Mouse (Mus musculus) forebrain, embryonic 16.5 days (tissue): ENCODE measurements around the gene Oaz2. TPM values are rescaled to one million over a fixed set of nuclear protein-coding genes. Genes with fewer than 3 reads are reported as not detected.

ENCODE experiments used
- ATAC-seq: fragments of 200-750 bp; cut with Nextera tagmentation; 2 replicates; pipeline ENCODE4 v1.8.0; 2017; ENCODE audit warnings: mild to moderate bottlenecking, moderate library complexity
- H3K27ac ChIP-seq: fragments of 300-500 bp; sonication (generic); 2 replicates; pipeline ENCODE4 v1.5.1; 2014; ENCODE audit warnings: low read length, control low read depth
- H3K27me3 ChIP-seq: fragments of 300-500 bp; sonication (generic); replicated peaks from 2 replicates; pipeline ENCODE4 v1.6.1; 2014; ENCODE audit warnings: low read length; ENCODE audit not compliant: control insufficient read depth, insufficient read depth
- H3K36me3 ChIP-seq: fragments of 300-500 bp; sonication (generic); 2 replicates; pipeline ENCODE4 v1.6.1; 2014; ENCODE audit not compliant: control insufficient read depth, insufficient read depth
- H3K4me1 ChIP-seq: fragments of 300-500 bp; sonication (generic); replicated peaks from 2 replicates; pipeline ENCODE4 v1.6.1; 2014; ENCODE audit warnings: low read length; ENCODE audit not compliant: control insufficient read depth, insufficient read depth
- H3K4me2 ChIP-seq: fragments of 300-500 bp; sonication (generic); 2 replicates; pipeline ENCODE4 v1.6.1; 2014; ENCODE audit warnings: mild to moderate bottlenecking, low read length, control low read depth
- H3K4me3 ChIP-seq: fragments of 300-500 bp; sonication (generic); replicated peaks from 2 replicates; pipeline ENCODE4 v1.5.1; 2014; ENCODE audit warnings: mild to moderate bottlenecking, low read length, control low read depth
- H3K9ac ChIP-seq: fragments of 300-500 bp; sonication (generic); replicated peaks from 2 replicates; pipeline ENCODE4 v1.6.1; 2014; ENCODE audit warnings: low read depth, low read length, control low read depth
- H3K9me3 ChIP-seq: fragments of 300-500 bp; sonication (generic); 2 replicates; pipeline ENCODE4 v1.6.1; 2016; ENCODE audit warnings: low read length; ENCODE audit not compliant: control insufficient read depth
- WGBS: fragments of 180-500 bp; shearing (Covaris S2); extraction: QIAGEN DNeasy Blood & Tissue Kit; methylation state at CpG from one replicate; pipeline ENCODE4 v1.1.7; 2014; 5-methylcytosine and 5-hydroxymethylcytosine counted together
- polyA plus RNA-seq: library from polyadenylated mRNA; unstranded; fragments of >200 nt; fragmentation: Nextera tagmentation; extraction: Ambion mirVana; gene quantifications from 2 replicates; pipeline ENCODE4 v1.2.1, GENCODE M21; 2015

The Oaz2 gene
- polyA plus RNA-seq, result 345 and 364 TPM in 2 replicates

DNA sequence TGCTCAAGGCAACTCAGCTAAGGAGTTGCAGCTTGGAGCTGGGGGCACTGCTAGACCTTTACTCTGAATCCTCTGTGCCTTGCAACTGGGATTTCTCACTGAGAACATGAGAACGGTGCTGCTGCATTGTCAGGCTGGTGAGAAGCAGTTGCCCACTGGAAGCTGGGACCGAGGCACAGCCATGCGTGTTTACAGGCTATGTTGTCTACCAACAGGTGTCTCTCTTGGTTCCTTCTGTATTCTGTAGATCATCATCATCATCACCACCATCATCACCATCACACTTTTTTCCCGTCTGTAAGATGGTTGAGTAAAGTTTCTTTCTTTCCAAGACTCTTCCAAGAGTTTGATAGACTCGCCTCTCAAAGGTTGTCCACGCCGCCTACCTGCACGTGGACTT lies at the start of gene Oaz2:
Gene Oaz2, plus strand, starts transcription at position 301 of the 400 bp plus-strand sequence.
- Histone ChIP-seq H3K27me3 (no peaks in the 10 kb centered on the region), H3K4me1 (no peaks in the 10 kb centered on the region), H3K9me3 (no peaks in the 10 kb centered on the region), H3K36me3 (no peaks in the 10 kb centered on the region), H3K27ac (no peak within 1 kb of the TSS), H3K4me2 (no peak within 1 kb of the TSS), H3K9ac (no peak within 1 kb of the TSS), H3K4me3 (no peak within 1 kb of the TSS)
- WGBS, result 94% methylated on average over 8 of the region's 8 CpGs
- ATAC-seq, result no peak

- H3K4me3 ChIP-seq, result no peak overlapping the region
- no peak overlapping the region for H3K9ac ChIP-seq
- WGBS, result 65% methylated on average over 3 of the region's 3 CpGs
- no peak overlapping the region for H3K4me2 ChIP-seq
- no peaks in the 10 kb centered on the region for H3K9me3 ChIP-seq
- ATAC-seq, result no peak
- no peaks in the 10 kb centered on the region for H3K27me3 ChIP-seq
- no peaks in the 10 kb centered on the region for H3K4me1 ChIP-seq
- H3K27ac ChIP-seq, result no peak overlapping the region
- H3K36me3 ChIP-seq, result no peaks in the 10 kb centered on the region
Observed at GRCm38 (mm10) chr9:65619311-65619710, 48.5 kb upstream of the Oaz2 start.

- H3K9ac ChIP-seq, result no peak overlapping the region
- no peak overlapping the region for H3K4me3 ChIP-seq
- H3K27ac ChIP-seq, result no peak overlapping the region
- H3K27me3 ChIP-seq, result no peaks in the 10 kb centered on the region
- ATAC-seq, result no peak
- H3K4me1 ChIP-seq, result no peaks in the 10 kb centered on the region
- H3K4me2 ChIP-seq, result no peak overlapping the region
- H3K9me3 ChIP-seq, result no peaks in the 10 kb centered on the region
- H3K36me3 ChIP-seq, result no peaks in the 10 kb centered on the region
- 82% methylated on average over 4 of the region's 4 CpGs for WGBS
Observed at GRCm38 (mm10) chr9:65621196-65621595, 46.6 kb upstream of the Oaz2 start.

DNA sequence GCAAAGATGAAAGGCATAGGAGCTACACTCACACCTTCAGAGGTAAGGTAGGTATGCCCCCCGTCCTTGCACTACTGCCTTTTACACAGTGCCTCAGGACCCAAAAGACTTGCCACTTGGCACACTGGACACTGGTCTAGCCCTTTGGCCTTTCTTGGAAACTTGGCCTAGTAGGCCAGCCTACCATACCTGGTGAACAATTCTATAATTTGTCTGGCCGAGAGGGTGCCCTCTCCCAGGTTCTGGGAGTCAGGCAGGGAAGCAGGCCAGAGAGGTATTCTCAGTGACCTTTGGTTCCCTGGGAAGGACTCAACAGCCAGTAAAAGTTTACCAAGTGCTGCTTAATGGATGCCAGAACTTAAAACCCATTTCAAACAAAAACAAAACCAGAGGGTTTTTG lies 46.1 kb upstream of the Oaz2 start:
- Histone ChIP-seq H3K36me3 (no peaks in the 10 kb centered on the region), H3K4me1 (no peaks in the 10 kb centered on the region), H3K27me3 (no peaks in the 10 kb centered on the region), H3K4me3 (no peak overlapping the region), H3K9ac (no peak overlapping the region), H3K4me2 (no peak overlapping the region), H3K27ac (no peak overlapping the region), H3K9me3 (no peaks in the 10 kb centered on the region)
- no peak for ATAC-seq
- 94% methylated on average over 2 of the region's 2 CpGs for WGBS

DNA sequence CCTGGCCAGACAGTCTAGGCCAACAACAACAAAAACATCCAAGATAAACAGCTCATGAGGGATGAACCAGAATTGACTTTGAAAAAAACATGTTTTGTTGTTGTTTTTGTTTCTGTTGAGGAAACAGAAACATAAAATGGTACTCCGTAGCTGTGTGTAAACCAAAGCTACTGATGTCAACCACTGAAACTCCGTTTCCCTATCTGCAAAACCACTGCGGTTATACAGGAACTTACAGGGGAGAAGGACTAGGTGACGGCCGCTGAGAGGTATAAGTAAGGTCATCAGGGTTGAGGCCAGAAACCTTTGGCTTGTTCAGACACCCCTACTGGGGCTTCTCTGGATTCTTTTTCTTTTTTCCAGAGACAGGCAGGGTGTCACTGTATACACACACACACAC lies 45.0 kb upstream of the Oaz2 start:
- H3K27ac ChIP-seq, result no peak overlapping the region
- H3K27me3 ChIP-seq, result no peaks in the 10 kb centered on the region
- ATAC-seq, result no peak
- H3K4me2 ChIP-seq, result no peak overlapping the region
- H3K36me3 ChIP-seq, result no peaks in the 10 kb centered on the region
- no peak overlapping the region for H3K9ac ChIP-seq
- no peaks in the 10 kb centered on the region for H3K4me1 ChIP-seq
- H3K9me3 ChIP-seq, result no peaks in the 10 kb centered on the region
- H3K4me3 ChIP-seq, result no peak overlapping the region
- 92% methylated on average over 5 of the region's 5 CpGs for WGBS

GRCm38 (mm10) chr9:65624266-65624665 lies 43.5 kb upstream of the Oaz2 start:
- H3K4me1 ChIP-seq, result peaks cover 4% of the 10 kb centered on the region
- peaks cover 10% of the 10 kb centered on the region for H3K27me3 ChIP-seq
- no peak overlapping the region for H3K27ac ChIP-seq
- ATAC-seq, result no peak
- 70% methylated on average over 2 of the region's 2 CpGs for WGBS
- H3K4me2 ChIP-seq, result no peak overlapping the region
- no peaks in the 10 kb centered on the region for H3K36me3 ChIP-seq
- H3K9ac ChIP-seq, result no peak overlapping the region
- no peak overlapping the region for H3K4me3 ChIP-seq
- H3K9me3 ChIP-seq, result no peaks in the 10 kb centered on the region

DNA sequence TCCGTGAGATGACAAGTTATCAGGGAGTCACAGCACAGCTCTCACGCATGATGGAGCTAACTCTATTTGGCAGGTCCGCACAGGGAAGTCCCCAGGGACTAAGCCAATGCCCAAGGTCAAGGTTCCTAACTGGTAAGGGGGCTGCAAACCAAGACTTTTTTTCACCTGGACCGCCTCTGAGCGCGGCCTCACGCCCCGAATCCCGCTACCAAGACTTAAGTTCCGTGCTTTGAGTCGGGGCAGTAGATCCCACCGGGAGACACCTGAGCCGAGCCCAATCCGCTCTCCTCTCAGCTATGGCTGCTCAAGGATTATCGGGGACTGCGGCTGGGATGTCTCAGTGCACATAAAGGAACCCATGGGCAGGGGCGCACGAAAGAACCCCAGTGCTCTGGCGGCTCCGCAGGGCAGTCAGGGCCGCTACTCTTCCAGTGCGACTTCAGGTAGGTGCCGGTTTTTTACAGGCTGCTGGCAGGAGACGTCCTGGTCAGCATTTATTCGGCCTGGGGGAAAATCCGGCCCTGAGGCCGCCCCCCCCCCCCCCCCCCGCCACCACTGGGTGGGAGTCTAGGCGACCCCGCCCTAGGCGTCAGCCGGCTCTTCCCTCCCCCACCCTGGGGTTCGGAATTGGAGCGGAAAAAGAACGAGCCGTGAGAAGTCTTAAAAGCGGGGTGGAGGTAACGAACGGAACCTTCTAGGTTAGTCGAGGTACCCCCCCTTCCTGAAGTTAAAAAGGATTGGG lies 38.6 kb upstream of the Oaz2 start, which contains the start of gene Rbpms2:
Gene Rbpms2, plus strand, starts transcription at position 624 of the 742 bp plus-strand sequence.
- H3K36me3 ChIP-seq, result no peaks in the 10 kb centered on the region
- peaks cover 25% of the 10 kb centered on the region for H3K27me3 ChIP-seq
- H3K27ac ChIP-seq, result no peak within 1 kb of the TSS
- peak within 1 kb of the TSS; percentile 72 for H3K4me3 ChIP-seq
- H3K4me2 ChIP-seq, result peak within 1 kb of the TSS; percentile 100
- H3K4me1 ChIP-seq, result peaks cover 22% of the 10 kb centered on the region
- peak within 1 kb of the TSS; percentile 57 for H3K9ac ChIP-seq
- ATAC-seq, result no peak
- WGBS, result 2% methylated on average over 38 of the region's 40 CpGs
- H3K9me3 ChIP-seq, result no peaks in the 10 kb centered on the region

DNA sequence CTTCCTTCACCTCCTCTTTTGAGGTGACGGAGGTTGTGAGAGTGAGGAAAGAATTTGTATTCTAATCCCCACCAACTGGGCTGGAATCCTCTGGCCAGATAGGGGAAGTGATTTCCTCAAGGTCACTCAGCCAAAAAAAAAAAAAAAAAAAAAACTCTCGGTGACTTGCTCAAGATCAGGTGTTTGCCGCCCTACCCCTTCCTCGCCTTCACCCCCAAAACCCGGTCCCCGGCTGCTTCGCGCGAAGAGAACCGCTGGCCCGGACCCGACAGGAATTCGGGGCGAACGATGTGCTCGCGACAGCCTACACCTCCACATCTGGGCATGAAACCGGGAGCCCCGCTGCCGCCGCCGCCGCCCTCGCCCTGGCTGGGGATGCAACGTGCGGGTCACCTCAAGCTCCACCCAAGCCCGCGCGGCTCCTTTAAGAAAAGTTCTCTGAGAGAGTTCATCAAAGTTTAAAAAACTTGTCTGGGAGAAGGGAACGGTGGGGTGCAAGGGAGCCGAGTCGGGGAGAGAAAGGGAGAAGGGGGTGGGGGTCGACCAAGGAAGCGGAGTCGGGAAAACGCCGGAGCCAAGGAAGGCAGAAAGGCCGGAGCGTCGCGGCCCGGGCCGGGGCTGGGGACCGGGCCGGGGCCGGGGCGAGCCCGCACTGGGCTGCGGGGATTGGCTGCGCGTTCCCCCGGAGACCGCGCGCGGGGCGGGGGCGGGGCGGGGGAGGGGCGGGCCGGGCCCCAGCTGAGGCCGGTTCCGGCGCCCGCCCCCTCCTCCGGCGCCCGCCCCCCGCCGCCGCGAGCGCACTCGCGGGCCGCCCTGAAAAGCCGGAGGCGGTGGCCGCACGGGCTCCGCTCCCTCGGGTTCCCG lies 37.8 kb upstream of the Oaz2 start:
- peak overlapping the region; percentile 72 for H3K4me3 ChIP-seq
- peaks cover 25% of the 10 kb centered on the region for H3K27me3 ChIP-seq
- H3K27ac ChIP-seq, result no peak overlapping the region
- H3K9me3 ChIP-seq, result no peaks in the 10 kb centered on the region
- peak overlapping the region; percentile 100 for H3K4me2 ChIP-seq
- no peaks in the 10 kb centered on the region for H3K36me3 ChIP-seq
- peaks cover 22% of the 10 kb centered on the region for H3K4me1 ChIP-seq
- H3K9ac ChIP-seq, result peak overlapping the region; percentile 57
- peak; percentile 90 for ATAC-seq
- under 1% methylated on average over 45 of the region's 83 CpGs for WGBS

DNA sequence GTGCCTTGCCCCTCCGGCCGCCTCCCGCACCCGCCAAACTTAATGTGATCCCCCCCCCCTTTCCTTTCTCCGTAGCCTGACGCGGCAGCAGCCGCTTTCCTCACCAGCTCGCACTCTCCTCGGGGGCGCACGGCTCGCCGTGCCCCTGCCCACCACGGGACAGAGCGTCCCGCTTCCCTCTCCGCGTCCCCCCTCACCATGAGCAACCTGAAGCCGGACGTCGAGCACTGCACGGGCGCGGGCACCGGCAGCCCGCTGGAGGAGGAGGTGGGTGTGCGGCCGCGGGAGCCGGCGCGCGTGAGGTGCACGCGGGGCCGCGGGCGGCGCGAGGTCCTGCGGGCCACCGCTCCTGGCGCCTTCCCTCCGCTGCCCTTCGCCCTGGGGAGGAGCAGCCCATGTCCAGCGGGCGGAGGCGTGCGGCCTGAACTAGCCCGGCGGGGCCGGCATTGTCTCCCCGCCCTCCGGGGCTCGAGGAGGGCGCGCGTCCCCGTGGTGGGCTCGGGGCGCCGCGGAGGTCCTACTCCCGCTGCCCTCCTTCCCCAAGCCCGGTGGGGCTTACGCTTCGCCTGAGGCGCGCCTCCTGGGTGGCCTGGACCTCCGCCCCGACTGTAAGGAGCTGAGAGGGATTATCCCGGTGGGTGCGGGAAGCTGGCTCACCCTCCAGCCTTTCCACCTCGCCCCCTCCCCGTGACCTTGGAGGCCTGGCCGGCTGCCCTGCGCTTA lies 37.0 kb upstream of the Oaz2 start:
- Histone ChIP-seq H3K4me1 (peaks cover 22% of the 10 kb centered on the region), H3K27me3 (peaks cover 25% of the 10 kb centered on the region), H3K4me3 (peak overlapping the region; percentile 72), H3K27ac (no peak overlapping the region), H3K9me3 (no peaks in the 10 kb centered on the region), H3K4me2 (peak overlapping the region; percentile 100), H3K36me3 (no peaks in the 10 kb centered on the region), H3K9ac (peak overlapping the region; percentile 57)
- ATAC-seq, result peak; percentile 78
- WGBS, result under 1% methylated on average over 73 of the region's 78 CpGs
